Mouse (Mus musculus): ENCODE results near the gene Kcnj9. TPM values are rescaled to one million over a fixed set of nuclear protein-coding genes. Genes with fewer than 3 reads are reported as not detected.

Kcnj9 gene
- polyA plus RNA-seq, 1 experiment = not detected

DNA sequence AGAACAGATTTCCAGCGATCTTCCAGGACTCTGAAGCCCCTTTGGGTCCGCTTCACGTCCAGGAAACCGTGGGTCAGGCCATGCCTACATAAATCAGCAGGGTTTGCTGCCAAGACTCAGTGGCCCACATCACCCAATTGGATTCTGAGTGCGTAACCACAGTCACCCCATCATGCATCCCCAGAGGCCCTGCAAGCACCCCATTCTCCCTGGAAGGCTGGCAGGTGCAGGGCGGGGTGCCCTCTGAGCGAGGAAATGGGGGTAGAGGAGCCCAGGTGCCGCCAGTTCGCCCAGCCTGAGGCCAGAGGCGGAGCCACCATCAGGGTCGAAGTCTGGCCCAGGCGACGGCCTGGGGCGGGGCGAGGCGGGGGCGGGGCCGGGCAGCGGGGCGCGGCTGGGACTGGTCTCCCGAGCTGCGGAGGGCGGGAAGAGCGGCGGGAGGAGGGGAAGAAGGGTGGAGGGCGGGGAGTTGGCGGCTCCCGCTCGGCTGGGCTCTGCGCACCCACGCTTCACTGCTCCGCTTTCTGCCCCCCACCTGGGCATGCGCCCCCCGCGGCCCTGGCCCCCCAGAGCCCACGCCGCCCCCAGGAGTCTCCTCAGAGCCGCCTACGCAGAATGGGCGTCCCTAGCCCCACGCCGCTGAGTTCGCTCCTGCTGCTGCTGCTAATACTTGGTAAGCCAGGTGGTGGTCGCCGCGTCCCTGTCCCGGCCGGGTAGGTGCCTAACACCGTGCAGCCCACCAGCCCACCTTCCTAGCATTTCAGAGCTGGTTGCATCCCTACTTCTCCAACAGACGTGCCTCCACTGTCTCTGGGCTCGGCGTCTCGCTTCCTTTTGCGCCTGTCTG is 17.0 kb downstream of the Kcnj9 start:
- H3K27ac ChIP-seq (replicated peaks; ENCODE audit: low read depth, low read length) = peak overlapping the region; percentile 62
- H3K4me3 ChIP-seq (ENCODE audit: insufficient read depth, low read depth, low read length) = peak overlapping the region; percentile 72
- H3K4me1 ChIP-seq (ENCODE audit: control insufficient read depth, insufficient read depth, insufficient read length, low read length) = 0 out of 2 replicates have a peak, but pooled peaks cover 7% of the 10 kb centered on the region

DNA sequence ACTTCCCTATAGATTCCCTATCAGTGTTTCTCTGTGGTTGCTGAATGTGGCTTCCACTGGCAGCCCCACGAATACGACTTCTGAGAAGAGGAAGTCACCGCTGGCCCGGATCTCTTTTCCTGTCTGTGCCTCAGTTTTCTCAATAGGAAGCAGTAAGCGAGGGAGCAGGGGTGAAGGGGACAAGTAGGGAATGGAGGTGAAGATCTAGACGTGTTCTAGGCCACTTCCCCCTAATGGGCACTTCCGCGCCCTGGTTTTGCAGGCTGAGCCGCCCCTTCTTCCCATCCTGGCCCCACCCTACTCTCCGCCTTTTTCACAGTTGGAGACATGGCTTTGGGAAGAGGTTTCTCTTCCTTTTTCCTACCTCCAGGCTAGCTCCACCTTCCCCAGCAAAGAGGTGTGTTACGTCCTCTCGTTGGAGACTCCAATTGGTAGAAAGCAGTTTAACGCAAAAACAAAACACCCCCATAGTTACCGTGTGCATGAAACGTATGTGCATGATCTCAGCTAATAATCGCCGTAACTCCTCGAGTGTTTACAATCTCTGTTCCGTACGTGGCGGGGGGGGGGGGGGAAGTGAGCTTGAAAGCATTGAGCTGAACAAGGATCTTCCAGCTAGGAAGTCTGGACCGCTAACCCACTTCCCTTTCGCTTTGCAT is 17.7 kb downstream of the Kcnj9 start:
- Histone ChIP-seq H3K4me3 (ENCODE audit: insufficient read depth, low read depth, low read length) (peak overlapping the region; percentile 58), H3K4me1 (ENCODE audit: control insufficient read depth, insufficient read depth, insufficient read length, low read length) (0 out of 2 replicates have a peak, but pooled peaks cover 7% of the 10 kb centered on the region), H3K27ac (replicated peaks; ENCODE audit: low read depth, low read length) (peak overlapping the region; percentile 62)

DNA sequence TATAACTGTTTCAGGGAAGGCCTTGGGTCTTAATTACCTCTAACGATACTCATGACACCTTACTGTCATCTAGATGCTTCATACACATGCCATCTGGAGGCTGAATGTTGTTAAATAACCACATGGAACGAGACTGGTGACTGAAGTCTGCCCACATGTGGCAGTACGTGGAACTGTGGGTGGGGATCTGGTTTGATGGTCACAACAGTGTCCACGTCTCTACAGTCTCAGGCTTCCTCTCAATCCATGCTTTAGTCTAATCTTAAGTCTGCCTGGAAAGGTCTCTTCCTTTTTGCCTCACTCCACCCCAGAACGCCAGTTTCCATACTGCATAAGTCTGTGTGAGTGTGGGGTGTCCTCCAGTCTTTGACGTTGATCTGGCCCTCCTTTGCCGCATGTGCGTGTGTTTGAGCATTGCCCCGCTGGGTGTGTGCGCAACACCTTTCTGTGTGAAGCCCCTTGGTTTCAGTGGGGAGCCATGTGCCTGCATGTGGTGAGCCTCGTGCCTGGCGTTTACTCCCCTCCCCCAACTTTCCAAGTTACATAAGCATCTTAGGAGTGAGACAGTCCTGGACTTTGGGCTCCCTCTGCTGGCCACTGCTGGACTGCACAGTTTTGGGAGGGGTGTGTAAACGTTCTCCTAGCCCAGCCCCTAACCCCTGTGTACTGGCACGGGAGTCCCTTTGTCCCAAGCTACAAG is 19.3 kb downstream of the Kcnj9 start:
- Histone ChIP-seq H3K4me3 (ENCODE audit: insufficient read depth, low read depth, low read length) (peak overlapping the region; percentile 49), H3K27ac (replicated peaks; ENCODE audit: low read depth, low read length) (peak overlapping the region; percentile 94), H3K4me1 (ENCODE audit: control insufficient read depth, insufficient read depth, insufficient read length, low read length) (0 out of 2 replicates have a peak, but pooled peaks cover 7% of the 10 kb centered on the region)

DNA sequence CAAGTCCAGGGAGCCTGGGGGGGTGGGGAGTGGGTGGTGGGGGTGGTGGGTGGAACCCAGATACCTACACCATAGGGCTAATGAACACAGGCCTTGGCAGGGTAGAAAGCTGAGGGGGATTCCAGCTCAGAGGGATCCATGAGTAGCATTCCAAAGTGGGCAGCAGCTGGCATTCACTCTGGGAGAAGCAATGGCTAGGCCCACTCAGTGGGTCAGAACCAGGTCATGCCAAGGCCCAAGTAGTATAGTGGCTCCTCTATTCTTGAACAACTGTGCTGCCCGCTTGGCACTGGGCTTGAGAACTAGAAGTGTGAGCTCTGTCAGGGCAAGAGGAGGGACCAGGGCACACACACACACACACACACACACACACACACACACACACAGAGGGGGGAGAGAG is 20.7 kb downstream of the Kcnj9 start:
- H3K27ac ChIP-seq (replicated peaks; ENCODE audit: low read depth, low read length) = no peak overlapping the region
- H3K4me1 ChIP-seq (ENCODE audit: control insufficient read depth, insufficient read depth, insufficient read length, low read length) = 0 out of 2 replicates have a peak, but pooled peaks cover 3% of the 10 kb centered on the region
- H3K4me3 ChIP-seq (ENCODE audit: insufficient read depth, low read depth, low read length) = no peak overlapping the region

DNA sequence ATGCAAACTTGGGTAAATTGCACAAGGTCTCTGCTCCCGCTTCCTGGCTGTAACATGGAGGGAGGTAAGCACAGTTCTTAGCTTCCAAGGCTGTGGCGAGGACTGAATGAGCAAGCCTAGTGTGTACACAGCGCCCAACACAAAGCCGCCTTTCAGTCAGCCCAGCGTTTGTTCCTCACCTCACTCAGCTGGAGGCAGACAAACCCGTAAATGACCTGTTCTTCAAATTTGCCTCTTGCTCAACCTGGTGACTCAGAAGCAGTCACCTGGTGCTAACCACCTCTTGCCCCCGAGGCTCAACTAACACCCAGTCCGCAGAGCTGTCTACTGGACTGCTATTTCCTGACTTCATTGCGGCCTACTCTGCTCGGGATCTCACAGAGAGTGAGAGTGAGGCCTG is 21.2 kb downstream of the Kcnj9 start:
- no peak overlapping the region for H3K4me3 ChIP-seq (ENCODE audit: insufficient read depth, low read depth, low read length)
- 0 out of 2 replicates have a peak, but pooled peaks cover 5% of the 10 kb centered on the region for H3K4me1 ChIP-seq (ENCODE audit: control insufficient read depth, insufficient read depth, insufficient read length, low read length)
- H3K27ac ChIP-seq (replicated peaks; ENCODE audit: low read depth, low read length) = no peak overlapping the region

DNA sequence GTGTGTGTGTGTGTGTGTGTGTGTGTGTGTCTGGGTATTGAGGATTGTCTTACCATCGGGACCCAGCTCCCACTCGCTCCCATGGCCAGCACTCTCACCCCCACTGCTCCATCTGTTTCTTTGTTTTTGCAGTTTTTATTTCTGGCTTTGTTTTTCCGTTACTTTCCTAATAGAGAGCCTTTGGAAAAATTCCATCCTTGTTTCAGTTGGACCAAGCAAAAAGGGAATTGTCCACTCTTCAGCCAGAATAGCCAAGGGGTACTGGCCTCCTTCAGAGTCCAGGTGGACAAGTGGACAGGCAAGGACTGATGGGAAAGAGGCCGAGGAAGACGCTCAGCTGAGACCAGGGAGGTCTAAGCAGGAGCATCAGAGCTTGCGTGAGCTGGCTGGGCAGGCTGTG is 22.2 kb downstream of the Kcnj9 start:
- Histone ChIP-seq H3K27ac (replicated peaks; ENCODE audit: low read depth, low read length) (no peak overlapping the region), H3K4me1 (ENCODE audit: control insufficient read depth, insufficient read depth, insufficient read length, low read length) (0 out of 2 replicates have a peak, but pooled peaks cover 2% of the 10 kb centered on the region), H3K4me3 (ENCODE audit: insufficient read depth, low read depth, low read length) (no peak overlapping the region)

DNA sequence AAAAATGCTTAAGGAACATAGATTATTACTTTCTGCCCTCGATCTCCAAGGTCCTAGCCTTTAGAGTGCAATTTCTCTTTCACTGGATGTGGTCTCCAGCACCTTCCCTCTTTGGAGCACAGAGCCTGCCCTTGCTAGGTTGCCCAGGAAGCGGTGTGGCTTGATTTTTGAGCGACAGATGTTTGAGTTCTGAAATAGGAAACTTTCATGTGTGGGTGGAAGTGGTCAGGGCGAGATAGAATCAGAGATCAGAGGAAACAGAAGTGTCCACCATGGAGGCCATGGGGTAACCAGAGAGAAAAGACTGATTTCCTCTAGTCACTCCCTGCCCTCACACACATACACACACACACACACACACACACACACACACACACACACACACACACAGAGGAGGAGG is 22.9 kb downstream of the Kcnj9 start:
- H3K4me1 ChIP-seq (ENCODE audit: control insufficient read depth, insufficient read depth, insufficient read length, low read length) = 0 out of 2 replicates have a peak, but pooled peaks cover 2% of the 10 kb centered on the region
- H3K4me3 ChIP-seq (ENCODE audit: insufficient read depth, low read depth, low read length) = no peak overlapping the region
- H3K27ac ChIP-seq (replicated peaks; ENCODE audit: low read depth, low read length) = no peak overlapping the region

DNA sequence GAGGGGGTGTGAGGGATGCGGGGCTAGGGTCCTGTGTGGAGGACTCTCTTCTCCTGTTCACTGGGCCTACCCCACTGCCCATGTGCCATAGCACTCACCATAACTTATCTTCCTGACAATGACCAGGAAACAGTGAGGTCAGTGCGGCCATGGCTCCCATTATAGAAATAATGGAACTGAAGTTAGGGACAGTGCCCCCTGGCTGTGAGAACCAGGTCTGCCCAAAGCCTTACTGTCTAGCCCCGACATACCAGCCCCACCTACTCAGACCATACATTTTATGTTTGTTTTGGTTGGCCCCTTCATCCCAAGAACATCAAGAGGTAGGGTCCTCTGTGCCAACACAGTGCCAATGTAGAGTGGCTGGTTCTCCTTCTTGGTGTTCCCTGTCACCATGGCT is 23.5 kb downstream of the Kcnj9 start:
- no peak overlapping the region for H3K4me3 ChIP-seq (ENCODE audit: insufficient read depth, low read depth, low read length)
- H3K4me1 ChIP-seq (ENCODE audit: control insufficient read depth, insufficient read depth, insufficient read length, low read length) = peaks cover 7% of the 10 kb centered on the region; the same call in 1 of the 2 replicates
- H3K27ac ChIP-seq (replicated peaks; ENCODE audit: low read depth, low read length) = no peak overlapping the region

DNA sequence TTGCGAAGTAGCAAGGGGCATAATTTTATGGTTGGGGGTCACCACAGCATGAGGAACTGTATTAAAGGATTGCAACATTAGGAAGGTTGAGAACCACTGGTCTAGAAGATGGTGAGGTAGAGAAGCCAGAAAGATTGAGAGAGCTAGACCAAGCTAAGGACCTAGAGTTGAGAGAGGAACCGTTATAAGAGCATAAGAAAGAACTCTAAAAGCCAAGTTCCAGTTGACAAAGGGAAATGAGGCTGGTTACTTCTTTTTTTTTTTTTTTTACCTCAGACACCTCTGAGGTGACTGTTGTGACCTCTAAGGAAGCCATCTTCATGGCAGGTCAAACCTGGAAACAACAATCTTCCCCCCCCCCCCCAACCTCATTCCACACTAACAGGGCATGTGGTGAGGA is 24.0 kb downstream of the Kcnj9 start:
- Histone ChIP-seq H3K4me1 (ENCODE audit: control insufficient read depth, insufficient read depth, insufficient read length, low read length) (peaks cover 10% of the 10 kb centered on the region; the same call in 1 of the 2 replicates), H3K4me3 (ENCODE audit: insufficient read depth, low read depth, low read length) (no peak overlapping the region), H3K27ac (replicated peaks; ENCODE audit: low read depth, low read length) (no peak overlapping the region)

DNA sequence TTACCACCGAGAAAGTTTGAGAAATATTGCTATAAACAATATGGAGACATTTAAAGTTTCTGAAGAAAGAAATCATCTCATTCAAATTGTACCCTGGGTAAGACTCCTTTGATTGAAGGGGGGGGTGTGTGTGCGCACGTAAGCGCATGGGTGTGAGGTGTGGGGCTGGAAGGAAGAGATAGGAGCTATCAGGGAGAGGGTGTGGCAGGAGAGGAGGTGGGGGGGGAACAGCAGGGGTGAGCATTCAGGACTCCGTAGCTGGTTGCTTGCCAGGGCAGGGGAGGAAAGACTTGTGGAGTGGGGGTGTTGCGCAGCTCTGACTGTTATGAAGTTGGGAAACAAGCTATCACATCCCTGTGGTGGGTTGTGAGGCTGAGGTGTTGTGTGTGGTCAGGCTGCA is 24.7 kb downstream of the Kcnj9 start:
- no peak overlapping the region for H3K27ac ChIP-seq (replicated peaks; ENCODE audit: low read depth, low read length)
- no peak overlapping the region for H3K4me3 ChIP-seq (ENCODE audit: insufficient read depth, low read depth, low read length)
- H3K4me1 ChIP-seq (ENCODE audit: control insufficient read depth, insufficient read depth, insufficient read length, low read length) = peaks cover 10% of the 10 kb centered on the region; the same call in 1 of the 2 replicates

DNA sequence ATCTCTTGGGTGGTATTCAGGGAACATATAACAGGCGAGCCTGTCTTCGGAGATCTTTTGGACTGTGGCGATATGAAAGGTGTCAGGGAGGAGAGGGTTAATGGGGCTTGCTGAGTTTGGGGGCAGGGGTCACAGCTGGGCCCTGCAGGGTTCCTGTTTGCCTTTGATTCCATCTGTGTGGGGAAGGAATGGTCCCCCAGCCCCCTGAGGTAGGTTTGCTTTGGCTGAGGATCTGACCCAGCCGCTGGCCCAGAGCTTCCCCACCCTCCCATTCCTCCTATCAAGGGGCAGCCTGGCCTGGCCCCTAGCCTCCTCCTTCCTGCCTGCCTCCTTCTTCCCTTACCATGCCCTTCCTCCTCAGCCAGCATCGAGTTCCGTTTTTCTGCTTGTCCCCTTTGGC is 26.3 kb downstream of the Kcnj9 start:
- Histone ChIP-seq H3K4me3 (ENCODE audit: insufficient read depth, low read depth, low read length) (no peak overlapping the region), H3K27ac (replicated peaks; ENCODE audit: low read depth, low read length) (peak overlapping the region; percentile 87), H3K4me1 (ENCODE audit: control insufficient read depth, insufficient read depth, insufficient read length, low read length) (peaks cover 13% of the 10 kb centered on the region)

DNA sequence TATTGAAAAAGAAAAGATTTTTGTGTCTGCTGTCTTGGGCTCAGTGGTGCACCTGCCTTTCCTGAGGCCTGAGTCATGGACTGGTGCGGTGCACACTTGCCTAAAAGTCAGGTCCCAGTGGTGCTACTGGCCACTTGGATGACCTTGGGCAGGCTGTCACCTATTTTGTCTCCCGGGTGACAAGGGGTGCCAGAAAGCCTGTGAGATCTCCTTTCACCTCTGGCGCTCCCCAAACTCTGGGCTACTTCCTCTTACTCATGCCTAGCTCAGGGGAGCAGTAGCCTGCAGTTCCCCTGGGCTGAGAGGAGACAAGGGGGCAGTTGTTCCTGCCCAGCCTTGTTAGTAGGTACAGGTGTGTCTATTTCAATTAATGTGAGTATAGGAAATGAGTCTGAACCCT is 26.8 kb downstream of the Kcnj9 start:
- H3K27ac ChIP-seq (replicated peaks; ENCODE audit: low read depth, low read length) = peak overlapping the region; percentile 87
- no peak overlapping the region for H3K4me3 ChIP-seq (ENCODE audit: insufficient read depth, low read depth, low read length)

DNA sequence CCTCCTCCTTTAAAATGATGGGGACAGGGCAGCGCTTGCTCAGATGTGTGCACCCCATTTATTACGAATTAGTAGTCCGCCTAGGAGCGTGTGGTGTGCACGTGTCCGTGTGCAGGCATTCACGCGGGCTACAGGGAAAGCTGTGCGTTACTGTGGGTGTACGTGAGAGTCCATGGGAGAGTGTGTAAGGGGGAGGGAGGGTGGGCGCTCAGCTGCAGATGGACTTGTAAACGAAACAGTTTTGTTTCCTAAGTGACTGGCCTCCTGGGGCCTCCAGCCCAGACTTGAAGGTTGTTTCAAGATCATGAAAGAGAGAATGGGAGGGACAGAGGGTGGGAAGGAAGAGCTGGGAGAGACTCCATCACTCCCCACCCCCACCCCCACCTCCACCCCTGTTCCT is 27.9 kb downstream of the Kcnj9 start:
- Histone ChIP-seq H3K27ac (replicated peaks; ENCODE audit: low read depth, low read length) (peak overlapping the region; percentile 93), H3K4me1 (ENCODE audit: control insufficient read depth, insufficient read depth, insufficient read length, low read length) (peaks cover 13% of the 10 kb centered on the region)

More for the DNA sequence above, 26.8 kb downstream of the Kcnj9 start:
- H3K4me1 ChIP-seq (ENCODE audit: control insufficient read depth, insufficient read depth, insufficient read length, low read length) = peaks cover 13% of the 10 kb centered on the region

DNA sequence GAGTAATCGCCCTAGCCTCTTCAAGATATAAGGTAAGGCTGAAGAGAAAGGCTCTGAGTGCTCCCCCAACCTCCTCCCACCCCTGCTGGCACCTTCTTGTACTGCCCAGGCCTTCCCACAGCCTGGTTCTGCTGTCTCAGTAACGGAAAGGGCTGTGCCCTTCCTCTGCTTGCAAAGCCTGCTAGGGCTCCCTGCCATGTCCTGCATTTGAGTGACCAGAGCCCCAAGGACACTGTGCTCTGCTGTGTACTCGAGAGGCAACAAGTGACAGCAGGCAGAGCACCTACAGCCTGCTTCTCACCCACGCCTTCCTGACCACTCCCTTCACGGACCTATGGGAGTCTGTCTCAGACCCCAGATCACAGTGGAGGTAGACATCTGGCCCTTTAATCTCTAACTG is 28.9 kb downstream of the Kcnj9 start:
- H3K27ac ChIP-seq (replicated peaks; ENCODE audit: low read depth, low read length) = peak overlapping the region; percentile 93
- peaks cover 13% of the 10 kb centered on the region for H3K4me1 ChIP-seq (ENCODE audit: control insufficient read depth, insufficient read depth, insufficient read length, low read length)
- peak overlapping the region; percentile 21; the same call in 1 of the 2 replicates for H3K4me3 ChIP-seq (ENCODE audit: insufficient read depth, low read depth, low read length)

More for the DNA sequence above, 27.9 kb downstream of the Kcnj9 start:
- H3K4me3 ChIP-seq (ENCODE audit: insufficient read depth, low read depth, low read length) = peak overlapping the region; percentile 21

DNA sequence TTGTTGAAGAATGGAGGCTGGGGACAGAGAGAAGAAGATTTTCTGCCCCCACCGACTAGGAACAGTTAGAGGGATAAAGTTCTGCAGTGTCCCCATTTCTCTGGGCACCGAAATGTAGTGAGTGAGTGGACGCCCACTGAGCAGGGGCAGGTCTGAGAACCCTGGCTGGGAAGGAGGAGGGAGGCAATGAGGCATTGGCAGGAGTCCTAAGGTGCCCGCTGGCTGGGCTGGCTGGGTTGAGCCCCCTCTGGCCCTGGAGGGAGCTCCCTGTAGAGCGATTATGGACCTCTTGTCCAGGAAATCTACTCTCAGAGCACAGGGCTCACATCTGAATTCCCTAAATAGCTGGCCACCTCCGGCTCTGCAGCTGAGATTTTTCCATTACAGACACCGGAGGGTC is 29.6 kb downstream of the Kcnj9 start:
- Histone ChIP-seq H3K4me1 (ENCODE audit: control insufficient read depth, insufficient read depth, insufficient read length, low read length) (peaks cover 13% of the 10 kb centered on the region), H3K27ac (replicated peaks; ENCODE audit: low read depth, low read length) (peak overlapping the region; percentile 93), H3K4me3 (ENCODE audit: insufficient read depth, low read depth, low read length) (no peak overlapping the region)

All from brown adipose tissue, adult 24 weeks (tissue).